Mouse (Mus musculus): ENCODE measurements around the gene Wif1.

GRCm38 (mm10) chr10:121022951-121023350, 10.8 kb upstream of the Wif1 start:
- TF ChIP-seq EP300 (IDR thresholded peaks at IDR 0.05; ENCODE audit: low read depth) = no peak
- TF ChIP-seq CTCF (IDR thresholded peaks at IDR 0.05; ENCODE audit: low read depth) = no peak
